Mouse (Mus musculus): Measurements from ENCODE around the gene Ppp1r14c.

GRCm38 (mm10) chr10:3476611-3477010 is 110.8 kb downstream of the Ppp1r14c start:
- TF ChIP-seq CTCF (IDR thresholded peaks at IDR 0.05; ENCODE audit: insufficient read depth, low read length), result no peak
- TF ChIP-seq POLR2A (IDR thresholded peaks at IDR 0.05; ENCODE audit: borderline replicate concordance, extremely low read depth, low read depth, low read length), result no peak

Measured in lung, adult 2 months (tissue).